Mouse (Mus musculus) heart, postnatal 0 days (tissue): ENCODE data around the gene Trmt112.

Experiments used
- CTCF ChIP-seq: IDR thresholded peaks from 2 replicates; pipeline ENCODE4 v1.5.1; 2016; ENCODE audit warnings: antibody characterized with exemption, control low read depth, low read depth
- EP300 ChIP-seq: IDR thresholded peaks from 2 replicates; pipeline ENCODE4 v1.6.1; 2016; ENCODE audit warnings: antibody characterized with exemption, low read depth

DNA sequence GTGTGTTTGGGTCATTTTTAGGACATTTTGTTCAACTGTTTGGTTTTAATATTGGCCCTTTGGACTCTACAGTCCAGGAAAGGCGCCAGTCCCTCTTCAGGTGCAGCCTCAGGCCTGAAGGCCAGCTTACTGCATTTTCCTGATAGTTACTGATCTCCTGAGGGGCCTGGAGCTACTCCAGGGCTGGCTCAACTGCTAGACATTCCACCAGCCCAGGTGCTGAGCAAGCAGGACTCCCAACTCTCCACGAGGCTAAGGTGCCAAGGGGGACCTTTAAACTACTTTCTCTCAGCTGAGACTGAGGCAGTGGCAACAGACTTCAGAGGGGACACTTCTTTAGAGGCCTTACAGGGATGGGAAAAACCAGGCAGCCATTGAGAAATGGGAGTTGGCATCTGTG is 4.7 kb upstream of the Trmt112 start:
- TF ChIP-seq EP300 (no peak), CTCF (no peak)
